Comparison of ENCODE assay signal across 8 mouse cellular contexts in genomic region chr1:182539023-182539940, GRCm38 (mm10). TPM values are rescaled to one million over a fixed set of nuclear protein-coding genes. Genes with fewer than 3 reads are reported as not detected.
DNase-seq lines count a peak whose midpoint lies in the region; ATAC-seq and TF ChIP-seq lines count a peak whose summit lies in the region.

No protein-coding gene starts in this region.

- no peaks in the 10 kb centered on the region for H3K36me3 ChIP-seq in embryonic facial prominence, embryonic 11.5 days (replicated peaks; ENCODE audit: control insufficient read depth, insufficient read depth, low read depth, low read length)
- no peaks in the 10 kb centered on the region for H3K36me3 ChIP-seq in heart, adult 2 months (ENCODE audit: control insufficient read depth, insufficient read depth, low read length)
- H3K36me3 ChIP-seq in limb, embryonic 10.5 days = no peaks in the 10 kb centered on the region
- no peaks in the 10 kb centered on the region for H3K36me3 ChIP-seq in midbrain, embryonic 11.5 days (ENCODE audit: control insufficient read depth, insufficient read depth, low read length)
- no peaks in the 10 kb centered on the region for H3K36me3 ChIP-seq in small intestine, adult 2 months (ENCODE audit: control insufficient read depth, insufficient read depth, low read length)

- intact Hi-C loops in heart, adult 2 months (cut with DNase I) = loop anchor here (1.0 to 10.0 kb wide), 4 partner anchors 22 to 414 kb away; partner anchors contain the start of genes Capn2 and Srp9

- peak; percentile 81 for TF ChIP-seq CTCF in heart, adult 2 months (IDR thresholded peaks at IDR 0.05)
- TF ChIP-seq CTCF in small intestine, adult 2 months (IDR thresholded peaks at IDR 0.05; ENCODE audit: extremely low read depth, insufficient read length, insufficient replicate concordance, low read depth, low read length) = peak; percentile 65; the same call in 1 of the 2 replicates

- TF ChIP-seq EP300 in heart, adult 2 months (IDR thresholded peaks at IDR 0.05; ENCODE audit: insufficient read depth, low read depth, low read length) = peak; percentile 93

- H3K4me2 ChIP-seq in embryonic facial prominence, embryonic 11.5 days (ENCODE audit: low read depth, low read length) = peak overlapping the region; percentile 43
- peak overlapping the region; percentile 56 for H3K4me2 ChIP-seq in midbrain, embryonic 11.5 days

- H3K27ac ChIP-seq in embryonic facial prominence, embryonic 11.5 days (replicated peaks; ENCODE audit: low read depth, low read length) = no peak overlapping the region
- H3K27ac ChIP-seq in heart, adult 2 months = peak overlapping the region; percentile 62
- peak overlapping the region; percentile 80 for H3K27ac ChIP-seq in limb, embryonic 10.5 days
- H3K27ac ChIP-seq in midbrain, embryonic 11.5 days (ENCODE audit: low read depth, low read length) = no peak overlapping the region
- no peak overlapping the region for H3K27ac ChIP-seq in small intestine, adult 2 months (ENCODE audit: insufficient read depth, low read depth, low read length)

- H3K4me3 ChIP-seq in embryonic facial prominence, embryonic 11.5 days (ENCODE audit: low read depth, low read length) = peak overlapping the region; percentile 21
- H3K4me3 ChIP-seq in heart, adult 2 months = peak overlapping the region; percentile 11
- peak overlapping the region; percentile 48 for H3K4me3 ChIP-seq in limb, embryonic 10.5 days
- peak overlapping the region; percentile 33 for H3K4me3 ChIP-seq in midbrain, embryonic 11.5 days (ENCODE audit: low read depth, low read length)
- H3K4me3 ChIP-seq in small intestine, adult 2 months (ENCODE audit: low read depth, low read length) = peak overlapping the region; percentile 23; the same call in 1 of the 2 replicates

- no peak for TF ChIP-seq POLR2A in heart, adult 2 months (IDR thresholded peaks at IDR 0.05; ENCODE audit: insufficient read depth, low read depth, low read length)
- TF ChIP-seq POLR2A in small intestine, adult 2 months (IDR thresholded peaks at IDR 0.05; ENCODE audit: low read depth, low read length) = no peak

- H3K27me3 ChIP-seq in embryonic facial prominence, embryonic 11.5 days (ENCODE audit: control insufficient read depth, insufficient read depth, low read length) = no peaks in the 10 kb centered on the region
- H3K27me3 ChIP-seq in heart, adult 2 months (ENCODE audit: control insufficient read depth, insufficient read depth, low read length) = no peaks in the 10 kb centered on the region
- no peaks in the 10 kb centered on the region for H3K27me3 ChIP-seq in limb, embryonic 10.5 days (ENCODE audit: low read depth, poor library complexity, severe bottlenecking)
- H3K27me3 ChIP-seq in midbrain, embryonic 11.5 days (ENCODE audit: control insufficient read depth, insufficient read depth, low read length) = no peaks in the 10 kb centered on the region
- H3K27me3 ChIP-seq in small intestine, adult 2 months (ENCODE audit: control insufficient read depth, insufficient read depth, low read length) = no peaks in the 10 kb centered on the region

- 20% methylated on average over 9 of the region's 9 CpGs for WGBS in embryonic facial prominence, embryonic 11.5 days
- 15% methylated on average over 9 of the region's 9 CpGs for WGBS in heart, adult 2 months
- WGBS in limb, embryonic 10.5 days = 17% methylated on average over 9 of the region's 9 CpGs
- 15% methylated on average over 9 of the region's 9 CpGs for WGBS in midbrain, embryonic 11.5 days
- WGBS in small intestine, adult 2 months = 19% methylated on average over 9 of the region's 9 CpGs

- no peaks in the 10 kb centered on the region for H3K4me1 ChIP-seq in embryonic facial prominence, embryonic 11.5 days (ENCODE audit: control insufficient read depth, insufficient read depth, low read length)
- H3K4me1 ChIP-seq in heart, adult 2 months (ENCODE audit: control insufficient read depth, insufficient read depth, low read length) = peaks cover 4% of the 10 kb centered on the region
- H3K4me1 ChIP-seq in limb, embryonic 10.5 days = peaks cover 5% of the 10 kb centered on the region; the same call in 1 of the 2 replicates
- peaks cover 4% of the 10 kb centered on the region; the same call in 1 of the 2 replicates for H3K4me1 ChIP-seq in midbrain, embryonic 11.5 days (ENCODE audit: control insufficient read depth, insufficient read depth, low read length)
- no peaks in the 10 kb centered on the region for H3K4me1 ChIP-seq in small intestine, adult 2 months (ENCODE audit: control insufficient read depth, insufficient read depth, insufficient read length, low read length)

- H3K79me2 ChIP-seq in heart, adult 2 months (replicated peaks; ENCODE audit: control insufficient read depth, insufficient read depth, low read length) = no peaks in the 10 kb centered on the region

- ATAC-seq in embryonic facial prominence, embryonic 11.5 days (replicated peaks; ENCODE audit: insufficient number of reproducible peaks, low FRiP score, low TSS enrichment, low read depth) = peak; percentile 83
- ATAC-seq in midbrain, embryonic 11.5 days (ENCODE audit: low FRiP score) = peak; percentile 91

- H3K9ac ChIP-seq in embryonic facial prominence, embryonic 11.5 days (replicated peaks; ENCODE audit: low read length) = peak overlapping the region; percentile 58
- peak overlapping the region; percentile 63 for H3K9ac ChIP-seq in heart, adult 2 months (ENCODE audit: low read depth, low read length)
- peak overlapping the region; percentile 73 for H3K9ac ChIP-seq in midbrain, embryonic 11.5 days (ENCODE audit: low read length)

- peak; percentile 95 for DNase-seq in 3T3-L1 (ENCODE audit: low read depth, low spot score)
- DNase-seq in adrenal gland, postnatal 14 days = peak; percentile 85
- peak; percentile 93 for DNase-seq in embryonic facial prominence, embryonic 11.5 days (ENCODE audit: low spot score)
- DNase-seq in heart, adult 2 months = peak; percentile 60 to 71
- DNase-seq in kidney, adult 18-20 months = peak; percentile 72
- DNase-seq in limb, embryonic 10.5 days (ENCODE audit: low spot score) = peak; percentile 72
- DNase-seq in midbrain, embryonic 11.5 days (ENCODE audit: low spot score, missing footprints) = peak; percentile 95

- H3K9me3 ChIP-seq in embryonic facial prominence, embryonic 11.5 days (replicated peaks; ENCODE audit: control insufficient read depth, low read length) = no peaks in the 10 kb centered on the region
- H3K9me3 ChIP-seq in limb, embryonic 10.5 days (replicated peaks) = no peaks in the 10 kb centered on the region
- H3K9me3 ChIP-seq in midbrain, embryonic 11.5 days (ENCODE audit: control insufficient read depth, low read length) = no peaks in the 10 kb centered on the region

RNA-seq across cellular contexts. Expression of gene Capn2, which starts 21.9 kb away (rescaled TPM):
- total RNA-seq in adrenal gland, postnatal 14 days (2021) = 72.2 and 78.0 TPM in 2 replicates
- polyA plus RNA-seq in embryonic facial prominence, embryonic 11.5 days (2014; fragmentation: Nextera tagmentation; extraction: Ambion mirVana) = 80.8 and 89.1 TPM in 2 replicates
- total RNA-seq in heart, adult 2 months (2021) = 10 to 100 TPM; 63.9 to 65.3 TPM
- polyA plus RNA-seq in heart, adult 2 months (2012; rRNA removed) = 28.0 and 46.2 TPM in 2 replicates
- 65.2 and 86.5 TPM in 2 replicates for polyA plus RNA-seq in limb, embryonic 10.5 days (2016; fragmentation: Nextera tagmentation; extraction: Ambion mirVana)
- polyA plus RNA-seq in midbrain, embryonic 11.5 days (2014; fragmentation: Nextera tagmentation; extraction: Ambion mirVana) = 76.3 and 77.0 TPM in 2 replicates
- 6.6 and 6.7 TPM in 2 replicates for polyA plus RNA-seq in small intestine, adult 2 months (2012; rRNA removed)

RNA-seq across cellular contexts. Expression of gene Capn8, which starts 25.5 kb away (rescaled TPM):
- total RNA-seq in adrenal gland, postnatal 14 days (2021) = 0.15 TPM in 1 of 2 replicates, not detected in the other
- polyA plus RNA-seq in embryonic facial prominence, embryonic 11.5 days (2014; fragmentation: Nextera tagmentation; extraction: Ambion mirVana) = not detected in 2 replicates
- total RNA-seq in heart, adult 2 months (2021) = not detected
- polyA plus RNA-seq in heart, adult 2 months (2012; rRNA removed) = not detected in 2 replicates
- 0.06 TPM in 1 of 2 replicates, not detected in the other for polyA plus RNA-seq in limb, embryonic 10.5 days (2016; fragmentation: Nextera tagmentation; extraction: Ambion mirVana)
- polyA plus RNA-seq in midbrain, embryonic 11.5 days (2014; fragmentation: Nextera tagmentation; extraction: Ambion mirVana) = 0.12 TPM in 1 of 2 replicates, not detected in the other
- polyA plus RNA-seq in small intestine, adult 2 months (2012; rRNA removed) = 2.4 and 4.7 TPM in 2 replicates

Comparison
In these comparisons a context has a peak if more than half of its experiments do, and no peak if none do; other contexts are left out.
1. H3K27ac ChIP-seq: peak in heart, adult 2 months (single experiment) and limb, embryonic 10.5 days (single experiment); none in embryonic facial prominence, embryonic 11.5 days (single experiment), midbrain, embryonic 11.5 days (single experiment) and small intestine, adult 2 months (single experiment).
2. Peak in every context shown above with its lines, with median percentiles within 50 percentile points of each other: DNase-seq, H3K4me3 ChIP-seq and H3K9ac ChIP-seq.